Mouse (Mus musculus): ENCODE results near the gene Gzma. TPM values are rescaled to one million over a fixed set of nuclear protein-coding genes. Genes with fewer than 3 reads are reported as not detected.

The Gzma gene
- polyA plus RNA-seq, 1 experiment = not detected

Other genes starting within 250 kb of the Gzma start
- gene Mtrex, start 173.6 kb downstream of the Gzma start, polyA plus RNA-seq (2012; fragmentation: generic; extraction: Trizol) = 12.6 TPM
- 10.4 TPM for gene Dhx29, start 173.5 kb downstream of the Gzma start, polyA plus RNA-seq (2012; fragmentation: generic; extraction: Trizol)
- gene Ccno, start 113.2 kb downstream of the Gzma start, polyA plus RNA-seq (2012; fragmentation: generic; extraction: Trizol) = 1.4 TPM
- gene Mcidas, start 107.1 kb downstream of the Gzma start, polyA plus RNA-seq (2012; fragmentation: generic; extraction: Trizol) = not detected
- gene Cdc20b, start 65.9 kb downstream of the Gzma start, polyA plus RNA-seq (2012; fragmentation: generic; extraction: Trizol) = not detected
- 68.8 TPM for gene Gpx8, start 54.6 kb downstream of the Gzma start, polyA plus RNA-seq (2012; fragmentation: generic; extraction: Trizol)
- not detected for gene Esm1, start 108.7 kb upstream of the Gzma start, polyA plus RNA-seq (2012; fragmentation: generic; extraction: Trizol)
- not detected for gene Gzmk, start 124.9 kb upstream of the Gzma start, polyA plus RNA-seq (2012; fragmentation: generic; extraction: Trizol)
- gene BC067074, start 192.2 kb upstream of the Gzma start, polyA plus RNA-seq (2012; fragmentation: generic; extraction: Trizol) = 1.7 TPM